Mouse (Mus musculus): ENCODE measurements around the gene Optn. TPM values are rescaled to one million over a fixed set of nuclear protein-coding genes. Genes with fewer than 3 reads are reported as not detected.

The Optn gene
- polyA plus RNA-seq, 1 experiment from 2014 or later: 62.7 TPM

DNA sequence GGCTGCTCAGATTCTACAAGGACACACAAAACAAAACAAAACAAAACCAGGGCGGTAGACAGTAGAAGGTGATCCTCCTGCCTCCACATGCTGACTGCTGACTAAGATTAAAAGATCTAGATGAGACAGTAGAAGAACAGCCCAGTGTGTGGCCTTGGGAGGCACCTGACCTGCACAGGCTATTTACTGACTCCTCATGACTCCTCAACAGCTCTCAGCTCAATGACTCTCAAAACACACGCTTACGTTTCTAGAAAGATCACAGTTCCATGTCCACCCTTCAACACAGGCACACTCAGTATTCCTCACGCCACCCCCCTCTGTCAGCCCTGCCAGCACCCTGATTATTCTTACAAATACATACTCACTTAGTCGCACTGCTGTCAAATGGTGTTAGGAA is 5.4 kb downstream of the Optn start:
- 67% methylated on average over 5 of the region's 5 CpGs for WGBS
- no peaks in the 10 kb centered on the region for H3K27me3 ChIP-seq (replicated peaks; ENCODE audit: control insufficient read depth, insufficient read depth, low read length)
- no peaks in the 10 kb centered on the region for H3K9me3 ChIP-seq (ENCODE audit: control insufficient read depth)
- H3K27ac ChIP-seq (ENCODE audit: low read depth, low read length): peak overlapping the region; percentile 29; the same call in 1 of the 2 replicates
- peak; percentile 51 for ATAC-seq
- H3K4me1 ChIP-seq (replicated peaks; ENCODE audit: control insufficient read depth, insufficient read depth, low read length): peaks cover 4% of the 10 kb centered on the region; the same call in 1 of the 2 replicates
- no peak for TF ChIP-seq CTCF (IDR thresholded peaks at IDR 0.05; ENCODE audit: low read depth)
- H3K4me3 ChIP-seq (ENCODE audit: low read depth, low read length): no peak overlapping the region
- no peak overlapping the region for H3K9ac ChIP-seq (ENCODE audit: low read depth, low read length)
- no peak overlapping the region for H3K4me2 ChIP-seq (replicated peaks; ENCODE audit: low read depth)
- no peaks in the 10 kb centered on the region for H3K36me3 ChIP-seq (ENCODE audit: control insufficient read depth, insufficient read depth)

GRCm38 (mm10) chr2:5050562-5050961 is 13.3 kb downstream of the Optn start:
- no peak overlapping the region for H3K9ac ChIP-seq (ENCODE audit: low read depth, low read length)
- no peaks in the 10 kb centered on the region for H3K9me3 ChIP-seq (ENCODE audit: control insufficient read depth)
- no peaks in the 10 kb centered on the region for H3K4me1 ChIP-seq (replicated peaks; ENCODE audit: control insufficient read depth, insufficient read depth, low read length)
- no peak for ATAC-seq
- TF ChIP-seq CTCF (IDR thresholded peaks at IDR 0.05; ENCODE audit: low read depth): no peak
- H3K36me3 ChIP-seq (ENCODE audit: control insufficient read depth, insufficient read depth): peaks cover 22% of the 10 kb centered on the region; the same call in 1 of the 2 replicates
- H3K4me2 ChIP-seq (replicated peaks; ENCODE audit: low read depth): no peak overlapping the region
- H3K27me3 ChIP-seq (replicated peaks; ENCODE audit: control insufficient read depth, insufficient read depth, low read length): no peaks in the 10 kb centered on the region
- 80% methylated on average over 2 of the region's 2 CpGs for WGBS
- H3K4me3 ChIP-seq (ENCODE audit: low read depth, low read length): no peak overlapping the region
- H3K27ac ChIP-seq (ENCODE audit: low read depth, low read length): no peak overlapping the region

GRCm38 (mm10) chr2:5047016-5047415 is 16.8 kb downstream of the Optn start:
- WGBS: 87% methylated on average over 2 of the region's 2 CpGs
- no peak for TF ChIP-seq CTCF (IDR thresholded peaks at IDR 0.05; ENCODE audit: low read depth)
- Histone ChIP-seq H3K36me3 (ENCODE audit: control insufficient read depth, insufficient read depth) (peaks cover 27% of the 10 kb centered on the region; the same call in 1 of the 2 replicates), H3K4me2 (replicated peaks; ENCODE audit: low read depth) (no peak overlapping the region), H3K4me1 (replicated peaks; ENCODE audit: control insufficient read depth, insufficient read depth, low read length) (no peaks in the 10 kb centered on the region), H3K27me3 (replicated peaks; ENCODE audit: control insufficient read depth, insufficient read depth, low read length) (no peaks in the 10 kb centered on the region), H3K9me3 (ENCODE audit: control insufficient read depth) (no peaks in the 10 kb centered on the region), H3K27ac (ENCODE audit: low read depth, low read length) (no peak overlapping the region), H3K4me3 (ENCODE audit: low read depth, low read length) (no peak overlapping the region), H3K9ac (ENCODE audit: low read depth, low read length) (no peak overlapping the region)
- no peak for ATAC-seq

- ATAC-seq: no peak
- H3K9me3 ChIP-seq (ENCODE audit: control insufficient read depth): no peaks in the 10 kb centered on the region
- no peak overlapping the region for H3K4me3 ChIP-seq (ENCODE audit: low read depth, low read length)
- no peak overlapping the region for H3K4me2 ChIP-seq (replicated peaks; ENCODE audit: low read depth)
- H3K27ac ChIP-seq (ENCODE audit: low read depth, low read length): no peak overlapping the region
- H3K4me1 ChIP-seq (replicated peaks; ENCODE audit: control insufficient read depth, insufficient read depth, low read length): no peaks in the 10 kb centered on the region
- H3K27me3 ChIP-seq (replicated peaks; ENCODE audit: control insufficient read depth, insufficient read depth, low read length): no peaks in the 10 kb centered on the region
- no peak for TF ChIP-seq CTCF (IDR thresholded peaks at IDR 0.05; ENCODE audit: low read depth)
- H3K9ac ChIP-seq (ENCODE audit: low read depth, low read length): no peak overlapping the region
- 43% methylated on average over 13 of the region's 13 CpGs for WGBS
- H3K36me3 ChIP-seq (ENCODE audit: control insufficient read depth, insufficient read depth): peaks cover 27% of the 10 kb centered on the region
Observed at GRCm38 (mm10) chr2:5045269-5045965, 18.4 kb downstream of the Optn start.

GRCm38 (mm10) chr2:5044321-5044720 is 19.5 kb downstream of the Optn start:
- H3K4me3 ChIP-seq (ENCODE audit: low read depth, low read length): no peak overlapping the region
- peaks cover 28% of the 10 kb centered on the region for H3K36me3 ChIP-seq (ENCODE audit: control insufficient read depth, insufficient read depth)
- H3K9ac ChIP-seq (ENCODE audit: low read depth, low read length): no peak overlapping the region
- no peak for TF ChIP-seq CTCF (IDR thresholded peaks at IDR 0.05; ENCODE audit: low read depth)
- H3K4me1 ChIP-seq (replicated peaks; ENCODE audit: control insufficient read depth, insufficient read depth, low read length): no peaks in the 10 kb centered on the region
- H3K27ac ChIP-seq (ENCODE audit: low read depth, low read length): no peak overlapping the region
- H3K4me2 ChIP-seq (replicated peaks; ENCODE audit: low read depth): no peak overlapping the region
- H3K27me3 ChIP-seq (replicated peaks; ENCODE audit: control insufficient read depth, insufficient read depth, low read length): no peaks in the 10 kb centered on the region
- H3K9me3 ChIP-seq (ENCODE audit: control insufficient read depth): no peaks in the 10 kb centered on the region
- ATAC-seq: no peak
- 65% methylated on average over 3 of the region's 3 CpGs for WGBS

GRCm38 (mm10) chr2:5043476-5043761 is 20.4 kb downstream of the Optn start:
- TF ChIP-seq CTCF (IDR thresholded peaks at IDR 0.05; ENCODE audit: low read depth): no peak
- H3K9me3 ChIP-seq (ENCODE audit: control insufficient read depth): no peaks in the 10 kb centered on the region
- H3K4me3 ChIP-seq (ENCODE audit: low read depth, low read length): no peak overlapping the region
- H3K4me2 ChIP-seq (replicated peaks; ENCODE audit: low read depth): no peak overlapping the region
- ATAC-seq: no peak
- H3K9ac ChIP-seq (ENCODE audit: low read depth, low read length): no peak overlapping the region
- no peaks in the 10 kb centered on the region for H3K27me3 ChIP-seq (replicated peaks; ENCODE audit: control insufficient read depth, insufficient read depth, low read length)
- no peaks in the 10 kb centered on the region for H3K4me1 ChIP-seq (replicated peaks; ENCODE audit: control insufficient read depth, insufficient read depth, low read length)
- H3K36me3 ChIP-seq (ENCODE audit: control insufficient read depth, insufficient read depth): peaks cover 24% of the 10 kb centered on the region
- no peak overlapping the region for H3K27ac ChIP-seq (ENCODE audit: low read depth, low read length)
- 81% methylated on average over 2 of the region's 2 CpGs for WGBS

All from intestine, postnatal 0 days (tissue).